Mouse (Mus musculus) limb, embryonic 11.5 days (tissue): Measurements from ENCODE around the gene Dlx2. TPM values are rescaled to one million over a fixed set of nuclear protein-coding genes. Genes with fewer than 3 reads are reported as not detected.

Experiments used
- ATAC-seq: fragments of 200-750 bp; cut with Nextera tagmentation; 2 replicates; pipeline ENCODE4 v1.8.0; 2017; ENCODE audit warnings: low read depth; ENCODE audit not compliant: insufficient number of reproducible peaks, low FRiP score, low TSS enrichment
- DNase-seq: peaks from one replicate; pipeline ENCODE4 v3.0.0-alpha.2; 2015; ENCODE audit warnings: low spot score
- H3K27ac ChIP-seq: fragments of 300-500 bp; sonication (generic); replicated peaks from 2 replicates; pipeline ENCODE4 v1.5.1; 2014; ENCODE audit warnings: low read depth, mild to moderate bottlenecking, low read length
- H3K27me3 ChIP-seq: fragments of 300-500 bp; sonication (generic); 2 replicates; pipeline ENCODE4 v1.6.1; 2014; ENCODE audit warnings: mild to moderate bottlenecking, low read length, mixed read lengths; ENCODE audit not compliant: control insufficient read depth, insufficient read depth
- H3K36me3 ChIP-seq: fragments of 300-500 bp; sonication (generic); 2 replicates; pipeline ENCODE4 v1.6.1; 2014; ENCODE audit warnings: mild to moderate bottlenecking, low read length, moderate library complexity, mixed read lengths; ENCODE audit not compliant: control insufficient read depth, insufficient read depth
- H3K4me1 ChIP-seq: fragments of 300-500 bp; sonication (generic); 2 replicates; pipeline ENCODE4 v1.6.1; 2014; ENCODE audit warnings: low read length, mixed read lengths; ENCODE audit not compliant: control insufficient read depth, insufficient read depth
- H3K4me2 ChIP-seq: fragments of 300-500 bp; sonication (generic); 2 replicates; pipeline ENCODE4 v1.6.1; 2014; ENCODE audit warnings: low read depth, mild to moderate bottlenecking, moderate library complexity; ENCODE audit not compliant: severe bottlenecking
- H3K4me3 ChIP-seq: fragments of 300-500 bp; sonication (generic); 2 replicates; pipeline ENCODE4 v1.5.1; 2014; ENCODE audit warnings: low read depth, low read length
- H3K9ac ChIP-seq: fragments of 300-500 bp; sonication (generic); 2 replicates; pipeline ENCODE4 v1.6.1; 2014; ENCODE audit warnings: mild to moderate bottlenecking, low read length
- H3K9me3 ChIP-seq: fragments of 300-500 bp; sonication (generic); 2 replicates; pipeline ENCODE4 v1.6.1; 2016; ENCODE audit warnings: low read length; ENCODE audit not compliant: control insufficient read depth
- WGBS: fragments of 180-500 bp; shearing (Covaris S2); extraction: QIAGEN DNeasy Blood & Tissue Kit; methylation state at CpG from one replicate; pipeline ENCODE4 v1.1.7; 2014; 5-methylcytosine and 5-hydroxymethylcytosine counted together
- polyA plus RNA-seq: library from polyadenylated mRNA; unstranded; fragments of >200 nt; fragmentation: Nextera tagmentation; extraction: Ambion mirVana; gene quantifications from 2 replicates; pipeline ENCODE4 v1.2.1, GENCODE M21; 2014

Gene Dlx2
- polyA plus RNA-seq, 1 experiment from 2014 or later = 5.6 TPM

GRCm38 (mm10) chr2:71531990-71532970 is 14.3 kb downstream of the Dlx2 start:
- ATAC-seq (no peak), DNase-seq (peak; percentile 63)
- Histone ChIP-seq H3K9me3 (no peaks in the 10 kb centered on the region), H3K9ac (no peak overlapping the region; the same call in 1 of the 2 replicates), H3K4me2 (peak overlapping the region; percentile 12; the same call in 1 of the 2 replicates), H3K27ac (no peak overlapping the region), H3K4me1 (peaks cover 12% of the 10 kb centered on the region), H3K36me3 (no peaks in the 10 kb centered on the region), H3K27me3 (peaks cover 89% of the 10 kb centered on the region), H3K4me3 (peak overlapping the region; percentile 16; the same call in 1 of the 2 replicates)
- 1% methylated on average over 43 of the region's 43 CpGs for WGBS

GRCm38 (mm10) chr2:71531124-71531590 is 15.4 kb downstream of the Dlx2 start:
- Histone ChIP-seq H3K4me1 (peaks cover 12% of the 10 kb centered on the region), H3K27ac (no peak overlapping the region)

GRCm38 (mm10) chr2:71530391-71531123 is 16.0 kb downstream of the Dlx2 start:
- ATAC-seq (no peak), DNase-seq (peak; percentile 57)
- peak overlapping the region; percentile 44 for H3K4me3 ChIP-seq
- no peak overlapping the region for H3K27ac ChIP-seq
- H3K9me3 ChIP-seq = no peaks in the 10 kb centered on the region
- peak overlapping the region; percentile 93; the same call in 1 of the 2 replicates for H3K4me2 ChIP-seq
- H3K36me3 ChIP-seq = no peaks in the 10 kb centered on the region
- no peak overlapping the region for H3K9ac ChIP-seq
- WGBS = under 1% methylated on average over 34 of the region's 34 CpGs
- H3K4me1 ChIP-seq = peaks cover 12% of the 10 kb centered on the region
- peaks cover 91% of the 10 kb centered on the region for H3K27me3 ChIP-seq

More at GRCm38 (mm10) chr2:71531124-71531590, 15.4 kb downstream of the Dlx2 start:
- Histone ChIP-seq H3K27me3 (peaks cover 89% of the 10 kb centered on the region), H3K9ac (no peak overlapping the region), H3K9me3 (no peaks in the 10 kb centered on the region), H3K36me3 (no peaks in the 10 kb centered on the region), H3K4me3 (no peak overlapping the region), H3K4me2 (no peak overlapping the region)
- WGBS = 1% methylated on average over 12 of the region's 12 CpGs
- no peak for ATAC-seq
- DNase-seq = peak; percentile 50

- no peak overlapping the region for H3K27ac ChIP-seq
- under 1% methylated on average over 56 of the region's 60 CpGs for WGBS
- ATAC-seq (peak; percentile 85), DNase-seq (peak; percentile 84)
- 0 out of 2 replicates have a peak overlapping the region, but pooled peaks have one; percentile 23 for H3K9ac ChIP-seq
- H3K27me3 ChIP-seq = peaks cover 93% of the 10 kb centered on the region
- no peaks in the 10 kb centered on the region for H3K9me3 ChIP-seq
- H3K4me2 ChIP-seq = peak overlapping the region; percentile 93
- peak overlapping the region; percentile 44 for H3K4me3 ChIP-seq
- H3K4me1 ChIP-seq = peaks cover 13% of the 10 kb centered on the region
- no peaks in the 10 kb centered on the region for H3K36me3 ChIP-seq
Observed at GRCm38 (mm10) chr2:71529511-71530351, 16.8 kb downstream of the Dlx2 start.

GRCm38 (mm10) chr2:71528714-71529510 is 17.6 kb downstream of the Dlx2 start:
- 0 out of 2 replicates have a peak overlapping the region, but pooled peaks have one; percentile 30 for H3K27ac ChIP-seq
- peaks cover 89% of the 10 kb centered on the region for H3K27me3 ChIP-seq
- peak overlapping the region; percentile 93 for H3K4me2 ChIP-seq
- WGBS = under 1% methylated on average over 52 of the region's 57 CpGs
- DNase-seq (peak; percentile 65), ATAC-seq (peak; percentile 60)
- H3K4me3 ChIP-seq = peak overlapping the region; percentile 44
- H3K9me3 ChIP-seq = no peaks in the 10 kb centered on the region
- H3K36me3 ChIP-seq = no peaks in the 10 kb centered on the region
- no peak overlapping the region for H3K9ac ChIP-seq
- peaks cover 15% of the 10 kb centered on the region for H3K4me1 ChIP-seq

- WGBS = 1% methylated on average over 26 of the region's 26 CpGs
- H3K9ac ChIP-seq = no peak within 1 kb of the TSS
- H3K4me1 ChIP-seq = peaks cover 15% of the 10 kb centered on the region
Observed at GRCm38 (mm10) chr2:71528014-71528713, 18.4 kb downstream of the Dlx2 start, which contains the start of gene Dlx1. Gene Dlx1 (plus strand): TSS chr2:71528113.

More at GRCm38 (mm10) chr2:71528014-71528713, 18.4 kb downstream of the Dlx2 start, which contains the start of gene Dlx1:
- ATAC-seq (no peak), DNase-seq (peak; percentile 57)
- Histone ChIP-seq H3K4me3 (peak within 1 kb of the TSS; percentile 44), H3K36me3 (no peaks in the 10 kb centered on the region), H3K4me2 (peak within 1 kb of the TSS; percentile 93), H3K9me3 (no peaks in the 10 kb centered on the region), H3K27ac (no peak within 1 kb of the TSS), H3K27me3 (peaks cover 89% of the 10 kb centered on the region)
